ENCODE assay signal across 8 mouse cellular contexts in genomic region chr12:98459889-98460288, GRCm38 (mm10).
DNase-seq lines count a peak whose midpoint lies in the region; ATAC-seq and TF ChIP-seq lines count a peak whose summit lies in the region.

No protein-coding gene starts in this region.

- CTCF ChIA-PET in Patski (lab: Charles Lee): interaction anchor here (0.8 to 1.6 kb wide), 6 partner anchors 22 to 179 kb away, joined by 3 to 8 read pairs (median 4); no protein-coding TSS in a partner anchor

- in situ Hi-C loops in Patski (cut with MboI; ENCODE audit: low pct_unique_long_range_greater_than_20kb): no loop called here

- ATAC-seq in CD4-positive, CD25-positive, alpha-beta regulatory T cell, adult 4 months: no peak
- ATAC-seq in Patski: no peak
- peak; percentile 56; the same call in 1 of the 2 replicates for ATAC-seq in granulocyte monocyte progenitor cell, adult 5-6 weeks (replicated peaks; ENCODE audit: poor library complexity, severe bottlenecking)

- peak; percentile 35 for DNase-seq in CD4-positive, CD25-positive, alpha-beta regulatory T cell, adult 2 months (ENCODE audit: low read depth, low spot score)
- DNase-seq in layer of hippocampus, adult 2 months (ENCODE audit: low spot score in 2 of 2): no peak
- no peak for DNase-seq in layer of hippocampus, adult 9-10 months (ENCODE audit: low spot score)
- no peak for DNase-seq in Patski (ENCODE audit: low read depth, low spot score)
- peak; percentile 35 for DNase-seq in thymus, postnatal 25 days
- no peak for DNase-seq in urinary bladder, postnatal 4 days (ENCODE audit: low spot score in 2 of 2)

- H3K27ac ChIP-seq in layer of hippocampus, adult 2 months: no peak overlapping the region

- TF ChIP-seq CTCF in layer of hippocampus, adult 2 months (conservative IDR thresholded peaks at IDR 0.05): peak; percentile 76
- peak; percentile 88 for TF ChIP-seq CTCF in Patski (IDR thresholded peaks at IDR 0.05)

- no peak overlapping the region for H3K4me3 ChIP-seq in layer of hippocampus, adult 2 months

- no peaks in the 10 kb centered on the region for H3K27me3 ChIP-seq in Patski

- POLR2A ChIA-PET in Patski (lab: Charles Lee): no interaction called here

Comparison
In these comparisons a context has a peak if more than half of its experiments do, and no peak if none do; other contexts are left out.
1. DNase-seq: peak in CD4-positive, CD25-positive, alpha-beta regulatory T cell, adult 2 months (single experiment) and thymus, postnatal 25 days (single experiment); none in layer of hippocampus, adult 2 months (0 of 2), layer of hippocampus, adult 9-10 months (single experiment), Patski (single experiment) and urinary bladder, postnatal 4 days (0 of 2).